Comparison of ENCODE assay signal across 8 mouse cellular contexts in genomic region chr7:3288976-3289970, GRCm38 (mm10). TPM values are rescaled to one million over a fixed set of nuclear protein-coding genes. Genes with fewer than 3 reads are reported as not detected.
DNase-seq lines count a peak whose midpoint lies in the region; ATAC-seq and TF ChIP-seq lines count a peak whose summit lies in the region.

Gene Myadm, plus strand, starts transcription at chr7:3289080.
Gene Prkcg, plus strand, starts transcription at chr7:3289179.

- no peak for TF ChIP-seq RAD21 in CH12.LX (IDR thresholded peaks at IDR 0.05; ENCODE audit: low read depth, low read length)

- dilution Hi-C loops in CH12.LX (cut with MboI; ENCODE audit: extremely low pct_ligation_motif_present, extremely low pct_unique_long_range_greater_than_20kb, low sequenced_read_pairs), result no loop called here

- no peaks in the 10 kb centered on the region for H3K27me3 ChIP-seq in CH12.LX (replicated peaks)
- H3K27me3 ChIP-seq in forebrain, embryonic 12.5 days, result no peaks in the 10 kb centered on the region
- no peaks in the 10 kb centered on the region for H3K27me3 ChIP-seq in neural tube, embryonic 14.5 days (ENCODE audit: control insufficient read depth, insufficient read depth, low read length)

- DNase-seq in CH12.LX (ENCODE audit: extremely low read depth), result peak; percentile 71
- DNase-seq in heart, postnatal 10 days, result peak; percentile 88 to 91
- peak; percentile 76 to 87 for DNase-seq in kidney, postnatal 36 days
- peak; percentile 87 to 90 for DNase-seq in lung, adult 18-20 months
- DNase-seq in thymus, adult 18-20 months, result peak; percentile 60 to 64

- H3K4me1 ChIP-seq in CH12.LX (ENCODE audit: control insufficient read depth in 1 of 2, insufficient read depth in 2 of 2), result peaks cover 18 to 79% of the 10 kb centered on the region in 2 experiments
- peaks cover 11% of the 10 kb centered on the region; the same call in 1 of the 2 replicates for H3K4me1 ChIP-seq in brown adipose tissue, adult 24 weeks (ENCODE audit: control insufficient read depth, insufficient read depth, insufficient read length, low read length)
- H3K4me1 ChIP-seq in forebrain, embryonic 12.5 days, result peaks cover 19% of the 10 kb centered on the region
- H3K4me1 ChIP-seq in neural tube, embryonic 14.5 days (ENCODE audit: control insufficient read depth, insufficient read depth, low read length), result peaks cover 14% of the 10 kb centered on the region; the same call in 1 of the 2 replicates

- no peaks in the 10 kb centered on the region for H3K79me2 ChIP-seq in CH12.LX (replicated peaks; ENCODE audit: control insufficient read depth, extremely low read depth, insufficient read depth, poor library complexity, severe bottlenecking)

- TF ChIP-seq POLR2A in CH12.LX (IDR thresholded peaks at IDR 0.05; ENCODE audit: low read depth, low read length), result peak; percentile 57

- 3% methylated on average over 29 of the region's 30 CpGs for WGBS in forebrain, embryonic 12.5 days
- WGBS in neural tube, embryonic 14.5 days, result 2% methylated on average over 30 of the region's 30 CpGs

- H3K36me3 ChIP-seq in CH12.LX (replicated peaks in 1 of 2; ENCODE audit: control insufficient read depth in 1 of 2, insufficient read depth in 1 of 2, low read length in 1 of 2), result peaks cover 0 to 2% of the 10 kb centered on the region in 2 experiments
- H3K36me3 ChIP-seq in forebrain, embryonic 12.5 days (replicated peaks), result peaks cover 8% of the 10 kb centered on the region
- H3K36me3 ChIP-seq in neural tube, embryonic 14.5 days (ENCODE audit: control insufficient read depth, insufficient read depth, low read length), result peaks cover 5% of the 10 kb centered on the region; the same call in 1 of the 2 replicates

- H3K9ac ChIP-seq in CH12.LX (ENCODE audit: insufficient read depth, low read depth), result peak within 1 kb of the TSS; percentile 69
- peak within 1 kb of the TSS; percentile 56 for H3K9ac ChIP-seq in forebrain, embryonic 12.5 days
- H3K9ac ChIP-seq in neural tube, embryonic 14.5 days (replicated peaks; ENCODE audit: low read depth, low read length), result peak within 1 kb of the TSS; percentile 86

- no peak within 1 kb of the TSS for H3K27ac ChIP-seq in CH12.LX (ENCODE audit: insufficient read depth, low read depth)
- H3K27ac ChIP-seq in brown adipose tissue, adult 24 weeks (replicated peaks; ENCODE audit: low read depth, low read length), result peak within 1 kb of the TSS; percentile 96
- peak within 1 kb of the TSS; percentile 59 for H3K27ac ChIP-seq in forebrain, embryonic 12.5 days
- H3K27ac ChIP-seq in neural tube, embryonic 14.5 days (ENCODE audit: low read depth, low read length), result peak within 1 kb of the TSS; percentile 84

- peak; percentile 25; the same call in 1 of the 2 replicates for TF ChIP-seq EP300 in CH12.LX (IDR thresholded peaks at IDR 0.05; ENCODE audit: low read length)

- H3K4me2 ChIP-seq in CH12.LX (ENCODE audit: insufficient read depth, low read depth, poor library complexity, severe bottlenecking), result peak within 1 kb of the TSS; percentile 96
- H3K4me2 ChIP-seq in forebrain, embryonic 12.5 days, result peak within 1 kb of the TSS; percentile 52
- H3K4me2 ChIP-seq in neural tube, embryonic 14.5 days (ENCODE audit: low read depth, low read length), result peak within 1 kb of the TSS; percentile 88

- peak within 1 kb of the TSS; percentile 29 to 52 (median 46) for H3K4me3 ChIP-seq in CH12.LX (replicated peaks in 1 of 3; ENCODE audit: low read depth in 2 of 3, low read length in 2 of 3, poor library complexity in 1 of 3)
- H3K4me3 ChIP-seq in brown adipose tissue, adult 24 weeks (ENCODE audit: insufficient read depth, low read depth, low read length), result peak within 1 kb of the TSS; percentile 74
- H3K4me3 ChIP-seq in forebrain, embryonic 12.5 days (replicated peaks), result peak within 1 kb of the TSS; percentile 39
- peak within 1 kb of the TSS; percentile 63 for H3K4me3 ChIP-seq in neural tube, embryonic 14.5 days (ENCODE audit: low read depth, low read length)

- in situ Hi-C loops in CH12.LX (cut with MboI; ENCODE audit: low pct_ligation_motif_present, low pct_unique_long_range_greater_than_20kb, low sequenced_read_pairs), result no loop called here

- peak; percentile 45 for ATAC-seq in forebrain, embryonic 12.5 days (ENCODE audit: low FRiP score)
- peak; percentile 54 for ATAC-seq in neural tube, embryonic 14.5 days (ENCODE audit: low read depth)

- intact Hi-C loops in heart, postnatal 10 days (cut with DNase I), result no loop called here

- H3K9me3 ChIP-seq in CH12.LX (replicated peaks; ENCODE audit: low read length), result no peaks in the 10 kb centered on the region
- no peaks in the 10 kb centered on the region for H3K9me3 ChIP-seq in forebrain, embryonic 12.5 days
- no peaks in the 10 kb centered on the region for H3K9me3 ChIP-seq in neural tube, embryonic 14.5 days (ENCODE audit: control insufficient read depth, low read length)

- TF ChIP-seq CTCF in CH12.LX (conservative IDR thresholded peaks at IDR 0.05 in 1 of 2, IDR thresholded peaks at IDR 0.05 in 1 of 2; ENCODE audit: low read depth in 2 of 2, low read length in 2 of 2), result no peak

TF ChIP-seq in CH12.LX, 34 proteins besides CTCF, POLR2A, EP300 and RAD21 (continues in another document):
- TF ChIP-seq TCF12 (IDR thresholded peaks at IDR 0.05; ENCODE audit: low read depth, low read length) (peak; percentile 69; the same call in 1 of the 2 replicates), ZMIZ1 (IDR thresholded peaks at IDR 0.05; ENCODE audit: low read depth, low read length) (0 out of 2 replicates have a peak, but pooled peaks have one; percentile 57), TBP (conservative IDR thresholded peaks at IDR 0.05; ENCODE audit: low read depth, low read length) (no peak), HCFC1 (IDR thresholded peaks at IDR 0.05; ENCODE audit: low read depth, low read length) (peak; percentile 18; the same call in 1 of the 2 replicates), KAT2A (IDR thresholded peaks at IDR 0.05; ENCODE audit: insufficient replicate concordance, low read length) (no peak), NRF1 (IDR thresholded peaks at IDR 0.05; ENCODE audit: low read depth, low read length) (no peak), PAX5 (IDR thresholded peaks at IDR 0.05; ENCODE audit: low read length) (no peak), ZKSCAN1 (IDR thresholded peaks at IDR 0.05; ENCODE audit: borderline replicate concordance, low read depth, low read length) (no peak), ZC3H11A (IDR thresholded peaks at IDR 0.05; ENCODE audit: low read depth, low read length) (no peak), UBTF (IDR thresholded peaks at IDR 0.05; ENCODE audit: low read depth, low read length) (peak; percentile 72; the same call in 1 of the 2 replicates), ETS1 (conservative IDR thresholded peaks at IDR 0.05; ENCODE audit: low read depth, low read length) (no peak; the same call in 1 of the 2 replicates), MEF2A (IDR thresholded peaks at IDR 0.05; ENCODE audit: borderline replicate concordance, low read depth, low read length) (0 out of 2 replicates have a peak, but pooled peaks have one; percentile 22), NELFE (IDR thresholded peaks at IDR 0.05; ENCODE audit: low read depth, low read length) (0 out of 2 replicates have a peak, but pooled peaks have one; percentile 28), MAX (IDR thresholded peaks at IDR 0.05; ENCODE audit: low read length) (no peak), SIN3A (IDR thresholded peaks at IDR 0.05; ENCODE audit: low read length) (no peak), MAZ (IDR thresholded peaks at IDR 0.05; ENCODE audit: low read depth, low read length) (peak; percentile 83), IRF4 (IDR thresholded peaks at IDR 0.05; ENCODE audit: low read depth, low read length) (peak; percentile 48; the same call in 1 of the 2 replicates), MYC (IDR thresholded peaks at IDR 0.05; ENCODE audit: low read depth, low read length) (no peak), CHD1 (IDR thresholded peaks at IDR 0.05; ENCODE audit: low read depth, low read length) (no peak), SMC3 (IDR thresholded peaks at IDR 0.05; ENCODE audit: low read depth, low read length) (no peak), USF2 (conservative IDR thresholded peaks at IDR 0.05; ENCODE audit: low read depth, low read length) (no peak), POLR2AphosphoS2 (IDR thresholded peaks at IDR 0.05; ENCODE audit: low read depth, low read length) (no peak), JUN (IDR thresholded peaks at IDR 0.05; ENCODE audit: insufficient read depth, low read depth, low read length) (no peak), RCOR1 (conservative IDR thresholded peaks at IDR 0.05; ENCODE audit: low read depth, low read length) (no peak), MXI1 (IDR thresholded peaks at IDR 0.05; ENCODE audit: low read depth, low read length) (peak; percentile 50; the same call in 1 of the 2 replicates), GABPA (IDR thresholded peaks at IDR 0.05; ENCODE audit: insufficient replicate concordance, low read depth, low read length) (no peak), ZNF384 (IDR thresholded peaks at IDR 0.05; ENCODE audit: low read depth, low read length) (peak; percentile 59), USF1 (IDR thresholded peaks at IDR 0.05; ENCODE audit: low read depth, low read length) (no peak), MAFK (IDR thresholded peaks at IDR 0.05; ENCODE audit: insufficient replicate concordance, low read length) (no peak), BHLHE40 (IDR thresholded peaks at IDR 0.05; ENCODE audit: low read depth, low read length) (peak; percentile 9; the same call in 1 of the 2 replicates)

RNA-seq across cellular contexts. Expression of gene Myadm, which starts in this region (rescaled TPM):
- total RNA-seq in CH12.LX (2012; rRNA removed), result 3.7 and 4.4 TPM in 2 replicates
- 3.4 and 4.6 TPM in 2 replicates for total RNA-seq in CH12.LX (2014; rRNA removed)
- polyA plus RNA-seq in CH12.LX (2012; ENCODE audit: insufficient read length, low read depth), result 18.0 and 22.6 TPM in 2 replicates
- polyA plus RNA-seq in brown adipose tissue, adult 24 weeks (2012; ENCODE audit: insufficient read depth, insufficient read length, missing spikeins), result 45.0 and 52.3 TPM in 2 replicates
- 21.3 and 23.2 TPM in 2 replicates for polyA plus RNA-seq in forebrain, embryonic 12.5 days (2016; fragmentation: Nextera tagmentation; extraction: Ambion mirVana)
- 100 to 1,000 TPM; 266 to 279 TPM for total RNA-seq in heart, postnatal 10 days (2021)
- polyA plus RNA-seq in neural tube, embryonic 14.5 days (2014; fragmentation: Nextera tagmentation; extraction: Ambion mirVana), result 39.2 and 52.5 TPM in 2 replicates

RNA-seq across cellular contexts. Expression of gene Prkcg, which starts in this region (rescaled TPM):
- 0.17 and 0.25 TPM in 2 replicates for total RNA-seq in CH12.LX (2012; rRNA removed)
- 0.11 and 0.15 TPM in 2 replicates for total RNA-seq in CH12.LX (2014; rRNA removed)
- polyA plus RNA-seq in CH12.LX (2012; ENCODE audit: insufficient read length, low read depth), result 2.2 and 3.0 TPM in 2 replicates
- 1.4 and 2.9 TPM in 2 replicates for polyA plus RNA-seq in brown adipose tissue, adult 24 weeks (2012; ENCODE audit: insufficient read depth, insufficient read length, missing spikeins)
- polyA plus RNA-seq in forebrain, embryonic 12.5 days (2016; fragmentation: Nextera tagmentation; extraction: Ambion mirVana), result 0.73 and 2.4 TPM in 2 replicates
- total RNA-seq in heart, postnatal 10 days (2021), result 1 to 10 TPM; 3.4 to 6.9 TPM
- 0.88 and 1.5 TPM in 2 replicates for polyA plus RNA-seq in neural tube, embryonic 14.5 days (2014; fragmentation: Nextera tagmentation; extraction: Ambion mirVana)

Comparison
In these comparisons a context has a peak if more than half of its experiments do, and no peak if none do; other contexts are left out.
1. RNA of gene Myadm (total RNA-seq): 266 to 279 TPM in heart, postnatal 10 days; 3.4 to 4.6 TPM in CH12.LX; every median in the first group is over 10 times any median in the second.
2. Peak in every context shown above with its lines, with median percentiles within 50 percentile points of each other: DNase-seq, H3K4me2 ChIP-seq, H3K4me3 ChIP-seq and H3K9ac ChIP-seq.